Mouse (Mus musculus): ENCODE results near the gene Etl4. TPM values are rescaled to one million over a fixed set of nuclear protein-coding genes. Genes with fewer than 3 reads are reported as not detected.

The Etl4 gene
- polyA plus RNA-seq, 1 experiment from 2014 or later, result 76.7 TPM

- no peaks in the 10 kb centered on the region for H3K9me3 ChIP-seq (ENCODE audit: control insufficient read depth, low read depth, low read length)
- no peak overlapping the region for H3K4me3 ChIP-seq (ENCODE audit: low read depth, low read length)
- no peak overlapping the region for H3K27ac ChIP-seq (ENCODE audit: low read length)
- H3K9ac ChIP-seq (replicated peaks; ENCODE audit: low read depth, low read length), result no peak overlapping the region
- no peak for ATAC-seq (ENCODE audit: insufficient number of reproducible peaks, insufficient read depth, low FRiP score, low read depth)
- H3K4me1 ChIP-seq (ENCODE audit: control insufficient read depth, insufficient read depth, low read length), result no peaks in the 10 kb centered on the region
- H3K36me3 ChIP-seq (ENCODE audit: control insufficient read depth, insufficient read depth, low read length), result no peaks in the 10 kb centered on the region
- no peaks in the 10 kb centered on the region for H3K27me3 ChIP-seq (ENCODE audit: control insufficient read depth, insufficient read depth, low read length)
- 36% methylated on average over 3 of the region's 3 CpGs for WGBS
- H3K4me2 ChIP-seq (replicated peaks; ENCODE audit: low read depth, low read length), result no peak overlapping the region
Measured at GRCm38 (mm10) chr2:20689389-20689788, 779.8 kb downstream of the Etl4 start.

- Histone ChIP-seq H3K27me3 (ENCODE audit: control insufficient read depth, insufficient read depth, low read length) (no peaks in the 10 kb centered on the region), H3K36me3 (ENCODE audit: control insufficient read depth, insufficient read depth, low read length) (no peaks in the 10 kb centered on the region), H3K9me3 (ENCODE audit: control insufficient read depth, low read depth, low read length) (no peaks in the 10 kb centered on the region), H3K4me1 (ENCODE audit: control insufficient read depth, insufficient read depth, low read length) (no peaks in the 10 kb centered on the region), H3K27ac (ENCODE audit: low read length) (no peak overlapping the region), H3K9ac (replicated peaks; ENCODE audit: low read depth, low read length) (no peak overlapping the region), H3K4me3 (ENCODE audit: low read depth, low read length) (no peak overlapping the region), H3K4me2 (replicated peaks; ENCODE audit: low read depth, low read length) (no peak overlapping the region)
- 55% methylated on average over 3 of the region's 3 CpGs for WGBS
- no peak for ATAC-seq (ENCODE audit: insufficient number of reproducible peaks, insufficient read depth, low FRiP score, low read depth)
Measured at GRCm38 (mm10) chr2:20692898-20693297, 783.3 kb downstream of the Etl4 start.

GRCm38 (mm10) chr2:20693772-20694171 lies 784.2 kb downstream of the Etl4 start:
- Histone ChIP-seq H3K4me1 (ENCODE audit: control insufficient read depth, insufficient read depth, low read length) (no peaks in the 10 kb centered on the region), H3K4me2 (replicated peaks; ENCODE audit: low read depth, low read length) (no peak overlapping the region), H3K36me3 (ENCODE audit: control insufficient read depth, insufficient read depth, low read length) (no peaks in the 10 kb centered on the region), H3K4me3 (ENCODE audit: low read depth, low read length) (no peak overlapping the region), H3K9ac (replicated peaks; ENCODE audit: low read depth, low read length) (no peak overlapping the region), H3K27ac (ENCODE audit: low read length) (no peak overlapping the region), H3K9me3 (ENCODE audit: control insufficient read depth, low read depth, low read length) (no peaks in the 10 kb centered on the region), H3K27me3 (ENCODE audit: control insufficient read depth, insufficient read depth, low read length) (no peaks in the 10 kb centered on the region)
- WGBS, result 86% methylated on average over 1 of the region's 1 CpGs
- no peak for ATAC-seq (ENCODE audit: insufficient number of reproducible peaks, insufficient read depth, low FRiP score, low read depth)

GRCm38 (mm10) chr2:20697719-20698118 lies 788.1 kb downstream of the Etl4 start:
- ATAC-seq (ENCODE audit: insufficient number of reproducible peaks, insufficient read depth, low FRiP score, low read depth), result no peak
- Histone ChIP-seq H3K27ac (ENCODE audit: low read length) (no peak overlapping the region), H3K4me1 (ENCODE audit: control insufficient read depth, insufficient read depth, low read length) (no peaks in the 10 kb centered on the region), H3K36me3 (ENCODE audit: control insufficient read depth, insufficient read depth, low read length) (no peaks in the 10 kb centered on the region), H3K4me2 (replicated peaks; ENCODE audit: low read depth, low read length) (no peak overlapping the region), H3K27me3 (ENCODE audit: control insufficient read depth, insufficient read depth, low read length) (no peaks in the 10 kb centered on the region), H3K9ac (replicated peaks; ENCODE audit: low read depth, low read length) (no peak overlapping the region), H3K9me3 (ENCODE audit: control insufficient read depth, low read depth, low read length) (no peaks in the 10 kb centered on the region), H3K4me3 (ENCODE audit: low read depth, low read length) (no peak overlapping the region)
- WGBS, result 63% methylated on average over 1 of the region's 1 CpGs

GRCm38 (mm10) chr2:20705110-20705509 lies 795.5 kb downstream of the Etl4 start:
- WGBS, result 64% methylated on average over 4 of the region's 4 CpGs
- H3K4me1 ChIP-seq (ENCODE audit: control insufficient read depth, insufficient read depth, low read length), result no peaks in the 10 kb centered on the region
- H3K4me3 ChIP-seq (ENCODE audit: low read depth, low read length), result no peak overlapping the region
- H3K36me3 ChIP-seq (ENCODE audit: control insufficient read depth, insufficient read depth, low read length), result no peaks in the 10 kb centered on the region
- no peak for ATAC-seq (ENCODE audit: insufficient number of reproducible peaks, insufficient read depth, low FRiP score, low read depth)
- no peaks in the 10 kb centered on the region for H3K9me3 ChIP-seq (ENCODE audit: control insufficient read depth, low read depth, low read length)
- H3K27ac ChIP-seq (ENCODE audit: low read length), result no peak overlapping the region
- H3K27me3 ChIP-seq (ENCODE audit: control insufficient read depth, insufficient read depth, low read length), result no peaks in the 10 kb centered on the region
- H3K4me2 ChIP-seq (replicated peaks; ENCODE audit: low read depth, low read length), result no peak overlapping the region
- H3K9ac ChIP-seq (replicated peaks; ENCODE audit: low read depth, low read length), result no peak overlapping the region

GRCm38 (mm10) chr2:20710589-20710988 lies 801.0 kb downstream of the Etl4 start:
- no peak overlapping the region for H3K4me2 ChIP-seq (replicated peaks; ENCODE audit: low read depth, low read length)
- H3K9me3 ChIP-seq (ENCODE audit: control insufficient read depth, low read depth, low read length), result no peaks in the 10 kb centered on the region
- H3K36me3 ChIP-seq (ENCODE audit: control insufficient read depth, insufficient read depth, low read length), result no peaks in the 10 kb centered on the region; the same call in 1 of the 2 replicates
- no peaks in the 10 kb centered on the region for H3K27me3 ChIP-seq (ENCODE audit: control insufficient read depth, insufficient read depth, low read length)
- WGBS, result 74% methylated on average over 7 of the region's 7 CpGs
- no peak for ATAC-seq (ENCODE audit: insufficient number of reproducible peaks, insufficient read depth, low FRiP score, low read depth)
- H3K4me3 ChIP-seq (ENCODE audit: low read depth, low read length), result no peak overlapping the region
- no peak overlapping the region for H3K9ac ChIP-seq (replicated peaks; ENCODE audit: low read depth, low read length)
- H3K4me1 ChIP-seq (ENCODE audit: control insufficient read depth, insufficient read depth, low read length), result no peaks in the 10 kb centered on the region
- no peak overlapping the region for H3K27ac ChIP-seq (ENCODE audit: low read length)

GRCm38 (mm10) chr2:20711024-20711423 lies 801.4 kb downstream of the Etl4 start:
- no peak for ATAC-seq (ENCODE audit: insufficient number of reproducible peaks, insufficient read depth, low FRiP score, low read depth)
- WGBS, result 47% methylated on average over 2 of the region's 2 CpGs

GRCm38 (mm10) chr2:20719105-20719504 lies 809.5 kb downstream of the Etl4 start:
- Histone ChIP-seq H3K27ac (ENCODE audit: low read length) (no peak overlapping the region), H3K4me2 (replicated peaks; ENCODE audit: low read depth, low read length) (no peak overlapping the region), H3K36me3 (ENCODE audit: control insufficient read depth, insufficient read depth, low read length) (no peaks in the 10 kb centered on the region), H3K27me3 (ENCODE audit: control insufficient read depth, insufficient read depth, low read length) (no peaks in the 10 kb centered on the region), H3K9ac (replicated peaks; ENCODE audit: low read depth, low read length) (no peak overlapping the region), H3K9me3 (ENCODE audit: control insufficient read depth, low read depth, low read length) (no peaks in the 10 kb centered on the region), H3K4me3 (ENCODE audit: low read depth, low read length) (no peak overlapping the region), H3K4me1 (ENCODE audit: control insufficient read depth, insufficient read depth, low read length) (peaks cover 19% of the 10 kb centered on the region)
- 72% methylated on average over 4 of the region's 4 CpGs for WGBS
- no peak for ATAC-seq (ENCODE audit: insufficient number of reproducible peaks, insufficient read depth, low FRiP score, low read depth)

More at GRCm38 (mm10) chr2:20711024-20711423, 801.4 kb downstream of the Etl4 start:
- H3K9me3 ChIP-seq (ENCODE audit: control insufficient read depth, low read depth, low read length), result no peaks in the 10 kb centered on the region
- H3K4me1 ChIP-seq (ENCODE audit: control insufficient read depth, insufficient read depth, low read length), result 0 out of 2 replicates have a peak, but pooled peaks cover 2% of the 10 kb centered on the region
- H3K27ac ChIP-seq (ENCODE audit: low read length), result no peak overlapping the region
- no peak overlapping the region for H3K9ac ChIP-seq (replicated peaks; ENCODE audit: low read depth, low read length)
- H3K4me3 ChIP-seq (ENCODE audit: low read depth, low read length), result no peak overlapping the region
- no peaks in the 10 kb centered on the region; the same call in 1 of the 2 replicates for H3K36me3 ChIP-seq (ENCODE audit: control insufficient read depth, insufficient read depth, low read length)
- no peak overlapping the region for H3K4me2 ChIP-seq (replicated peaks; ENCODE audit: low read depth, low read length)
- H3K27me3 ChIP-seq (ENCODE audit: control insufficient read depth, insufficient read depth, low read length), result no peaks in the 10 kb centered on the region

- H3K4me1 ChIP-seq (ENCODE audit: control insufficient read depth, insufficient read depth, low read length), result peaks cover 22% of the 10 kb centered on the region
- H3K27ac ChIP-seq (ENCODE audit: low read length), result no peak overlapping the region
- H3K27me3 ChIP-seq (ENCODE audit: control insufficient read depth, insufficient read depth, low read length), result no peaks in the 10 kb centered on the region
- no peaks in the 10 kb centered on the region for H3K9me3 ChIP-seq (ENCODE audit: control insufficient read depth, low read depth, low read length)
- H3K4me2 ChIP-seq (replicated peaks; ENCODE audit: low read depth, low read length), result no peak overlapping the region
- H3K4me3 ChIP-seq (ENCODE audit: low read depth, low read length), result no peak overlapping the region
- 69% methylated on average over 3 of the region's 3 CpGs for WGBS
- ATAC-seq (ENCODE audit: insufficient number of reproducible peaks, insufficient read depth, low FRiP score, low read depth), result no peak
- no peak overlapping the region for H3K9ac ChIP-seq (replicated peaks; ENCODE audit: low read depth, low read length)
- H3K36me3 ChIP-seq (ENCODE audit: control insufficient read depth, insufficient read depth, low read length), result no peaks in the 10 kb centered on the region
Measured at GRCm38 (mm10) chr2:20721098-20721497, 811.5 kb downstream of the Etl4 start.

Data from stomach, embryonic 14.5 days (tissue).